Mouse (Mus musculus): ENCODE data around the gene Bin2.

DNA sequence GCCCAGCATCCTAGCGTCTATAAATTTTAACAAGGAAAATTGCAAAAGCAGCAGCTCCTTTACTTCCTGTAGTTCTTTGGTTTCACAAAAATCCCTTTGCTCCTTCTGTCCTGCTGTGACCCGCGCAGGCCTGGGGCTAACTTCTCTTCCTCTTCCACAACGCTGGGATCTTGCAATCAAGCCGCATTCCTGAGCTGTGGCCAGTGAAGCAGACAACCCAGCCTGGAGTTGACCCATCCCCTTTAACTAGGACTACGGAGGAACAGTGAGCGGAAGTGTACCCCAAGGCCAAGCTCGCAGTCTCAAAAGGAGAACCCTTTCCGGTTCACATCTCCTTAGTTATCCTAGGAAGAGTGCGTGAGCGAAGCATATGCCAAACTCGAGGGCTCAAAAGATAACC, 9.2 kb upstream of the Bin2 start:
- TF ChIP-seq CTCF (IDR thresholded peaks at IDR 0.05; ENCODE audit: control insufficient read depth, insufficient read depth, insufficient read length) (no peak), MAX (IDR thresholded peaks at IDR 0.05) (no peak), MYOG (IDR thresholded peaks at IDR 0.05; ENCODE audit: control insufficient read depth, extremely low read depth, insufficient read length) (no peak), USF1 (IDR thresholded peaks at IDR 0.05; ENCODE audit: low read depth) (no peak)

Measured in C2C12 (cell line).